Mouse (Mus musculus): ENCODE results near the gene Gfra4. TPM values are rescaled to one million over a fixed set of nuclear protein-coding genes. Genes with fewer than 3 reads are reported as not detected.

Gene Gfra4
- polyA plus RNA-seq, 1 experiment from 2014 or later = 9.6 TPM

- H3K4me3 ChIP-seq = no peak overlapping the region
- no peak for ATAC-seq (ENCODE audit: low FRiP score, low read depth)
- H3K9me3 ChIP-seq = no peaks in the 10 kb centered on the region
- H3K36me3 ChIP-seq = no peaks in the 10 kb centered on the region
- H3K27me3 ChIP-seq (replicated peaks) = peaks cover 46% of the 10 kb centered on the region
- peaks cover 8% of the 10 kb centered on the region; the same call in 1 of the 2 replicates for H3K4me1 ChIP-seq
- H3K9ac ChIP-seq = no peak overlapping the region
- no peak overlapping the region for H3K27ac ChIP-seq
- H3K4me2 ChIP-seq (replicated peaks) = no peak overlapping the region
- WGBS = 55% methylated on average over 6 of the region's 6 CpGs
Measured at GRCm38 (mm10) chr2:131060784-131061183, 17.9 kb upstream of the Gfra4 start.

GRCm38 (mm10) chr2:131059781-131060540 is 17.1 kb upstream of the Gfra4 start:
- Histone ChIP-seq H3K9ac (no peak overlapping the region), H3K4me1 (peaks cover 16% of the 10 kb centered on the region), H3K36me3 (no peaks in the 10 kb centered on the region), H3K27ac (no peak overlapping the region), H3K27me3 (replicated peaks) (peaks cover 53% of the 10 kb centered on the region), H3K4me2 (replicated peaks) (no peak overlapping the region), H3K4me3 (no peak overlapping the region), H3K9me3 (no peaks in the 10 kb centered on the region)
- 70% methylated on average over 9 of the region's 9 CpGs for WGBS
- ATAC-seq (ENCODE audit: low FRiP score, low read depth) = no peak

DNA sequence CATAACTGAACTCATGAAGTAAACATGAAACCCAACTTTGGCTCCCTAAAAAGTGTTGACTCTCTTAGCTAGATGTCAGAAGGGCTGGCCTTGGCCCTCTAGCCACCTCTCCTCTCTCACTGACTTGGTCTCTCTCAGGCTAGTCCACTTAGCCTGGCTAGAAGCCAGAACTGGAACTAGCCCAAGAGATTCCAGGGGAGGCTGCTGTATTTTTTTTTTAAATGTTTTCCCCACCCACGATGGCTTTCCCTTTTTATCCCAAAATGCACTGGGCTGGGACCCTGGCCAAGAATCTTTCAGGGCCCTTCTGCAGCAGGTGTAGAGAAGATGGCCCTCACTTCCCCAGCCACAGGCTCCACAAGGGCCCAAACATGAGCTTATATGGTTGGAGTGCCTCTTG is 16.5 kb upstream of the Gfra4 start:
- Histone ChIP-seq H3K27ac (no peak overlapping the region), H3K9ac (no peak overlapping the region), H3K9me3 (no peaks in the 10 kb centered on the region), H3K4me1 (peaks cover 22% of the 10 kb centered on the region), H3K4me3 (no peak overlapping the region), H3K4me2 (replicated peaks) (no peak overlapping the region), H3K36me3 (no peaks in the 10 kb centered on the region), H3K27me3 (replicated peaks) (peaks cover 53% of the 10 kb centered on the region)
- 69% methylated on average over 1 of the region's 1 CpGs for WGBS
- ATAC-seq (ENCODE audit: low FRiP score, low read depth) = no peak

- no peaks in the 10 kb centered on the region for H3K9me3 ChIP-seq
- H3K27me3 ChIP-seq (replicated peaks) = peaks cover 57% of the 10 kb centered on the region
- no peak overlapping the region for H3K4me2 ChIP-seq (replicated peaks)
- H3K4me1 ChIP-seq = peaks cover 29% of the 10 kb centered on the region
- no peak overlapping the region for H3K9ac ChIP-seq
- no peak for ATAC-seq (ENCODE audit: low FRiP score, low read depth)
- H3K36me3 ChIP-seq = no peaks in the 10 kb centered on the region
- H3K27ac ChIP-seq = no peak overlapping the region
- H3K4me3 ChIP-seq = no peak overlapping the region
- WGBS = 95% methylated on average over 8 of the region's 8 CpGs
Measured at GRCm38 (mm10) chr2:131058672-131059071, 15.8 kb upstream of the Gfra4 start.

DNA sequence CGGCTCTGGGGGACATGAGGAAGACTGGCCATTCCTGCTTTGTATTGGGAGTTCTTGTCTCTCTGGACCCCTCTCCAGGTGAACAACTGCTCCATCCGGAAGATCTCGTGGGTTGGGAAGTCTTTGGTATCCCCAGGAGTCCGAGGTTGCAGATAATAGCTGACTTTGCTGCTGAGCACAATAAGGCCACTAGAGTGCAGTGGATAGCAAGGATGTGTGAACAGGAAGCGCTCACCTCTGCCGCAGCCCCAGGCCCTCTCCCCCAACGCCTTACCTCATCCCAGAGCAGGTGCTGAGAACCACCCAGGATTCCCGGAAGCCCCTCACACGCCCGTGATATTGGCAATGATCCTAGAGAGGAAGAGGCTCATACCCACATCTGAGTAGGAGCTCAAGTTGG is 13.3 kb upstream of the Gfra4 start:
- Histone ChIP-seq H3K4me2 (replicated peaks) (peak overlapping the region; percentile 32), H3K9ac (no peak overlapping the region), H3K36me3 (no peaks in the 10 kb centered on the region), H3K4me3 (no peak overlapping the region), H3K4me1 (peaks cover 29% of the 10 kb centered on the region), H3K9me3 (no peaks in the 10 kb centered on the region), H3K27ac (no peak overlapping the region), H3K27me3 (replicated peaks) (peaks cover 52% of the 10 kb centered on the region)
- WGBS = 3% methylated on average over 10 of the region's 10 CpGs
- peak; percentile 52; the same call in 1 of the 2 replicates for ATAC-seq (ENCODE audit: low FRiP score, low read depth)

DNA sequence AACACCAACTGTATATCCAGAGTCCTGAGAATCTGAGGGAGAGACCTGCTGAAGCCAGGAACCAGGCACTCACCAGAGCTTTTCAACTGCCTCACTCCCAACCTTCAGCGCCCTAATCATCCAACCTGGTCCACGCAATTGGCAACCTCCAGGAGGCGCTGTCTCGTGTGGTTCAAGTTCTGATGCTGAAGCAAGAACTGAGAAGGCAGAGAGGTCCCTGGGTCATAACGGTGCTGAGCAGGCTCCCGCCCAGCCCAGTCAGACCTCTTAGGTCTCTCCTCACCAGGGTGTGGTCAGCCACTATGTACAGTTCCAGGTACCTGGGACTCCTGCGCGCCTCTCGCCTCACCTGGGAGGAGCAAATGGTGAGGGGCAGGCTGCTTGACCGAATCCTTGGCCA is 12.7 kb upstream of the Gfra4 start:
- ATAC-seq (ENCODE audit: low FRiP score, low read depth) = 0 out of 2 replicates have a peak, but pooled peaks have one; percentile 23
- no peaks in the 10 kb centered on the region for H3K9me3 ChIP-seq
- H3K27ac ChIP-seq = no peak overlapping the region
- H3K36me3 ChIP-seq = no peaks in the 10 kb centered on the region
- peaks cover 54% of the 10 kb centered on the region for H3K27me3 ChIP-seq (replicated peaks)
- peaks cover 29% of the 10 kb centered on the region for H3K4me1 ChIP-seq
- no peak overlapping the region for H3K9ac ChIP-seq
- H3K4me2 ChIP-seq (replicated peaks) = peak overlapping the region; percentile 32; the same call in 1 of the 2 replicates
- 0 out of 2 replicates have a peak overlapping the region, but pooled peaks have one; percentile 5 for H3K4me3 ChIP-seq
- WGBS = 5% methylated on average over 10 of the region's 10 CpGs

GRCm38 (mm10) chr2:131054646-131055264 is 11.9 kb upstream of the Gfra4 start:
- Histone ChIP-seq H3K9me3 (no peaks in the 10 kb centered on the region), H3K27ac (no peak overlapping the region), H3K27me3 (replicated peaks) (peaks cover 54% of the 10 kb centered on the region), H3K4me3 (peak overlapping the region; percentile 20), H3K4me2 (replicated peaks) (peak overlapping the region; percentile 52), H3K9ac (no peak overlapping the region), H3K4me1 (peaks cover 29% of the 10 kb centered on the region), H3K36me3 (no peaks in the 10 kb centered on the region)
- 2% methylated on average over 21 of the region's 21 CpGs for WGBS
- ATAC-seq (ENCODE audit: low FRiP score, low read depth) = 0 out of 2 replicates have a peak, but pooled peaks have one; percentile 20

- H3K9ac ChIP-seq = 0 out of 2 replicates have a peak overlapping the region, but pooled peaks have one; percentile 29
- H3K36me3 ChIP-seq = no peaks in the 10 kb centered on the region
- no peak for ATAC-seq (ENCODE audit: low FRiP score, low read depth)
- H3K4me1 ChIP-seq = peaks cover 29% of the 10 kb centered on the region
- WGBS = under 1% methylated on average over 45 of the region's 45 CpGs
- peaks cover 54% of the 10 kb centered on the region for H3K27me3 ChIP-seq (replicated peaks)
- no peaks in the 10 kb centered on the region for H3K9me3 ChIP-seq
- no peak overlapping the region for H3K27ac ChIP-seq
- H3K4me3 ChIP-seq = peak overlapping the region; percentile 20
- H3K4me2 ChIP-seq (replicated peaks) = peak overlapping the region; percentile 52
Measured at GRCm38 (mm10) chr2:131053851-131054645, 11.2 kb upstream of the Gfra4 start.

- 63% methylated on average over 6 of the region's 6 CpGs for WGBS
- H3K4me3 ChIP-seq = no peak overlapping the region
- no peak overlapping the region for H3K27ac ChIP-seq
- H3K27me3 ChIP-seq (replicated peaks) = peaks cover 54% of the 10 kb centered on the region
- H3K9ac ChIP-seq = no peak overlapping the region
- no peaks in the 10 kb centered on the region for H3K9me3 ChIP-seq
- H3K36me3 ChIP-seq = no peaks in the 10 kb centered on the region
- H3K4me2 ChIP-seq (replicated peaks) = no peak overlapping the region
- peaks cover 29% of the 10 kb centered on the region for H3K4me1 ChIP-seq
- no peak for ATAC-seq (ENCODE audit: low FRiP score, low read depth)
Measured at GRCm38 (mm10) chr2:131052862-131053418, 10.1 kb upstream of the Gfra4 start.

DNA sequence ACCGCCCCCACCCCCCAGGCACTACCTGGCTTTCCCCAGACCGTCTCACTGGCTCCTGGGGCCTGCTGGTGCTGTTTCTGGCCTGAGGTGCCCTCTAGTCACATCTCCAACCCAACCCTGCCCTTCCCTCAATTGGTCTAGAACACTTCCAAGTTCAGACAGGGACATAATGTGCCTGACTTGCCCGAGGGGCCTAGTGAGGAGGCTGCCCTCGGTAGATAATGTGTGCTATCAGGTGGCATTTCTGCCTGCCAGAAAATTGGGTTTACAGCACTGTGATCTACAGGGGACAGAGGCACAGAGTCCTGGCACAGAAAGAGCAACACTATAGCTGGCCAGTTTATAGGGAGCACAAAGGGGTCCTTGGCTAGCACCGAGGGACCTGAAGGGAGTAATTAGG is 9.2 kb upstream of the Gfra4 start:
- 70% methylated on average over 5 of the region's 5 CpGs for WGBS
- H3K4me2 ChIP-seq (replicated peaks) = no peak overlapping the region
- ATAC-seq (ENCODE audit: low FRiP score, low read depth) = no peak
- peaks cover 29% of the 10 kb centered on the region for H3K4me1 ChIP-seq
- H3K9ac ChIP-seq = no peak overlapping the region
- no peak overlapping the region for H3K4me3 ChIP-seq
- H3K36me3 ChIP-seq = no peaks in the 10 kb centered on the region
- no peaks in the 10 kb centered on the region for H3K9me3 ChIP-seq
- peaks cover 54% of the 10 kb centered on the region for H3K27me3 ChIP-seq (replicated peaks)
- H3K27ac ChIP-seq = no peak overlapping the region

DNA sequence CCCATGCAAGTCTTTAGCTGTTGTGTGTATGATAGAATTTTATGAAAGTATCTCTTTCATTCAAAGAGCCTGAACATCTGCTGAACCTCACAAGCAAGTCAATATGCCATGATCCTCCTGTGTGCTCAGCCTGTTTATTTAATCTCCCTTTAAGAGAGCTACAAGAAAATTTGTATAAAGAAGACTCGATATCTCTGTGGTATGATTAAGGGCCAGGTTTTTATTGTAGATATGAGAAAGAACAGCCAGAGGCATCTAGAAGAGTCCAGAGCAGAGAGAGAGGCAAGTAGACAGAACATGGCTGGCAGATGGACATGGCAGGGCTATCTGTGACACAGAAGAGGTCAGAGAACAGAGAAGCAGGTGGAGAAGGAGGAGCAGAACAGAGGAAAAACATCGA is 3.1 kb upstream of the Gfra4 start:
- no peaks in the 10 kb centered on the region for H3K9me3 ChIP-seq
- no peak overlapping the region for H3K4me3 ChIP-seq
- no peak overlapping the region for H3K27ac ChIP-seq
- peaks cover 14% of the 10 kb centered on the region; the same call in 1 of the 2 replicates for H3K4me1 ChIP-seq
- no peak overlapping the region for H3K9ac ChIP-seq
- no peak for ATAC-seq (ENCODE audit: low FRiP score, low read depth)
- H3K4me2 ChIP-seq (replicated peaks) = no peak overlapping the region
- no peaks in the 10 kb centered on the region for H3K36me3 ChIP-seq
- WGBS = 81% methylated on average over 2 of the region's 2 CpGs
- H3K27me3 ChIP-seq (replicated peaks) = peaks cover 23% of the 10 kb centered on the region
